Mouse (Mus musculus) spleen, postnatal 14 days (tissue): ENCODE data around the gene 4933428G20Rik.

Source experiments
- DNase-seq, 2 experiments: peaks; one replicate each; pipeline ENCODE4 v3.0.0; 2021 to 2022; ENCODE audit warnings: low spot score in 2 of 2

The 4933428G20Rik gene

DNA sequence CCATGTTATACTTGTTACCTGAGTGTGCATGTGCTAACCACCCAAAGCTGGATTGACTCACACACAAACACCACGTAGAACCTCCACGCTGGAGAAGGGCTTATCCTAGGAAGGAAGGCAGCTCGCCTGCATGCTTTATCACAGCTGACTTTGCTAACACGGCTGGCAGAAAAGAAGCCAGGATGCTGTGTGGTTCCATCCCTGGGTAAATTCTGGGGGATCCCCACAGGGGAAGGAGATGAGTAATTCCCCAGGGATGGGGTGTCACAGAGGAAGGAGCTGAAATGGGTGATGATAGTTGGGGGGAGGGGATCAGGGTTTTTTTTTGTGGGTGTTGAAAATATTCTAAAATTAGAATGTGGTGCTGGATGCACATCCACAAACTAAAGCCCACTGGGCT, 5.6 kb upstream of the 4933428G20Rik start:
- DNase-seq, result no peak

DNA sequence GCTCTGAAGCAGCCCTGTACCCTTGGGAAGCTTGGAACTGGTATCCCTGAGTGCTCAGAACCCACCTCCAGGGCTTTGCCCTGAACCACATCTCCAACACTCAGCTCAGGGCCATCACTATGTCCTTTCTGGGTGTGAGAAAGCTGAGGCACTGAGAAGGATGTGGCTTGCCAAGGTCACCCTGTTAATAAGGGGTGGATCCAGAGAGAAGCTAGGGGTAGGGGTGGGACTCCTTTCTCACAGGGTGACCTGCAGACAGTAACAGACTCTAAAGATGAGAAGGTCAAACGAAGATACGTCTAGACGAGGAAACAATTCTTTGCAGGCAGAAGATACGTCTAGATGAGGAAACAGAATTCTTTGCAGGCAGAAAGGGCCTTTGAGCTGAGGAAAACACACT, 2.7 kb upstream of the 4933428G20Rik start:
- no peak for DNase-seq

DNA sequence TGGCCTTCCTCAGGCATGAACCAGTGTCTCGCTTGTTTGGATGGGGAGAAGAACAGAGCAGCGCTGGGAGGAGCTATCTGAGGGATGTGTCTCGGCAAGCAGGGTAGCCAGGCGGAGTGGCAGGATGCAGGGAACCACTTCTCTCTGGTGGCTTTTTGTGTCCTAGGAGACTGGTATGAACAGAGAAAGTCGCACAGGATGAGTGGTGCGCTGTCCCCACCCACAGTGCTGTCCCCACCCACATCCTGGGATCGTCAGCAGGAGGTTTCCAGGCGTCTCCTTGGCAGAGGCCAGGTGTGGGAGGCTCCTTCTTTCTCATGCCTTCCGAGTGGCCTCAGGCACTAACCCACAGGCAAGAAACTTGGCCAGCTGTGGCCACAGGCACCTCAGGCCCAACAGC, 2.2 kb upstream of the 4933428G20Rik start:
- no peak for DNase-seq

DNA sequence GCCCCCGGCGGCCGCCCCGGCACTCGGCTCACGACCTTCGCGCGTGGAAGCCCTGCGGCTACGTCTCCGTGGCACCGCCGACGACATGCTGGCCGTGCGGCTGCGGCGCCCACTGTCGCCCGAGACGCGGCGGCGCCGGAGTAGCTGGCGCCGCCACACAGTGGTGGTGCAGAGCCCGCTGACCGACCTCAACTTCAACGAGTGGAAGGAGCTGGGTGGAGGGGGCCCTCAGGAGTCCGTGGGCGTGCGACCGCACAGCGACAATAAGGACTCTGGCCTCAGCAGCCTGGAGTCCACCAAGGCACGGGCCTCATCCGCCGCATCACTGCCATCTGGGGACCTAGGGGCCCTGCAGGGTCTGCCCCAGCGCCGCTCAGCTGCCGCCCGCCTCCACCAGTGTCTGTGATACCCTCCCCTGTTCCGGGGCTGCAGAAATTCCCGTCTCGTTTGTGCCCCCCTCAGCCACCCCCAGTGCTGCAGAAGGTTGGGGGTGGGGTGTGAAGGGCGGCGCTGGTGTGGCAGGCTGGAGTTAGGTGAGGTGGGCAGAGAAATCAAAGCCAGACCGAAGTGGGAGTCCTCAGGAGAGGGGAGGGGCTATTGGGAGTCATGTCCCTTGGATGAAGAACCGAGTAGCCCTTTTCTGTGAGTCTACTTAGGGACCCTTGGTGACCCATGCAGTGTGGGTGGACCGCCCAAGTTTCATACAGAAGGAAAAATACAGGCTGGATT, 744 bp upstream of the 4933428G20Rik start:
- no peak for DNase-seq

DNA sequence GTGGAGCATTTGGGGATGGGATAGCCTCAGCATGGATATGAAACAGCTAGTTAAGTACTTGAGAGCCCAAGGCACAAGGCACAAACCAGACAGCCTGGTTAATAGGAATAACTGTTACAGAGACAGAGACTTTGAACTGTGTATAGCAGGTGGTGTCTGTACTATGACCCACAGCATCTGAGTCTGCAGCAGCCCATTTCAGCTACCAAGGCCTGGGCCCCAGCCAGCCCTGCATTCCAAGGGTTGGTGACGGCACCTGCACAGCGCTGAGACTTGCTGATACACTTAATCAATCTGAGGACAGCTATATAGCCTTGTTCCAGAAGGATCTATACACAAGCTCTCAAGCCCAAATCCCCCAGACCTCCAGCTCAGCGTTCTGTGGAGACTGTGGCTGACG, 2.6 kb downstream of the 4933428G20Rik start:
- no peak for DNase-seq

DNA sequence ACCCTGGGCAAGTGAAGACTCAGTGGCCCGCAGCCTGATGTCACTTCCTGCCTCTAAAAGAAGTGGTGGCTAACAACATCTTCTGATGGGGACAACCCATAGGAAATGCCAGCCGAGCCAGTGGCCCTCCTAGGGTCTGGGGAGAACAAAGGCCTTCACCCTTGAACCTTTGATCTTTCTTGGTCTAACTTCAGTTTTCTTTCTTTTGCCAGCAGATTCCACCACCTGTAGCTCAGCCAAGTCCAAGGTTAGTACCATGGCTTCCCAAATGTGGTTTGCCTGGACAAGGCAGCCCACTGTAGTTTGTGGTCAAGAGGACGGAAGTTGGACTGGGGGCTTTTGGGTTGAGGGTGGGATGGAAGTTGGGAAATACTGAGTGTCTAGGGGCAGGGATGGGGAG, 7.3 kb downstream of the 4933428G20Rik start:
- DNase-seq, result no peak

DNA sequence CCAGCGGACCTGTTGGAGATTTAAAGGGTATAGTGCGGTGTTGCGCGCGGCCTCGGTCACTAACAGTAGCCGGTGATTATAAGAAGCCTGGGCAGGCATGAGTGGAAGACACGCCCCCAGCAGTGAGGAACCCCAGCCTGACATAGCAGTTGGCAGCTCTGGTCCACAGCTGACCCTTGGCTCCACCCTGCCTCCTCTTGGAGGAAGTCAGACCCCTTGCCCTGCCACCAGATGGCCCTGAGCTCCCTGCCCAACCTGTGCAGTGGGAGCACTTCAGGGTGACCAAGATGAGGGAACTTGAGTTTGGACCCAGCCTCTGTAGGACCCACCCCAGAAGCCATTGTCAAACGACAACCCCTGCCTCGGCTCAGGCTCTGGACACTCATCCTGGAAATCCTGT, 8.5 kb downstream of the 4933428G20Rik start:
- no peak for DNase-seq

DNA sequence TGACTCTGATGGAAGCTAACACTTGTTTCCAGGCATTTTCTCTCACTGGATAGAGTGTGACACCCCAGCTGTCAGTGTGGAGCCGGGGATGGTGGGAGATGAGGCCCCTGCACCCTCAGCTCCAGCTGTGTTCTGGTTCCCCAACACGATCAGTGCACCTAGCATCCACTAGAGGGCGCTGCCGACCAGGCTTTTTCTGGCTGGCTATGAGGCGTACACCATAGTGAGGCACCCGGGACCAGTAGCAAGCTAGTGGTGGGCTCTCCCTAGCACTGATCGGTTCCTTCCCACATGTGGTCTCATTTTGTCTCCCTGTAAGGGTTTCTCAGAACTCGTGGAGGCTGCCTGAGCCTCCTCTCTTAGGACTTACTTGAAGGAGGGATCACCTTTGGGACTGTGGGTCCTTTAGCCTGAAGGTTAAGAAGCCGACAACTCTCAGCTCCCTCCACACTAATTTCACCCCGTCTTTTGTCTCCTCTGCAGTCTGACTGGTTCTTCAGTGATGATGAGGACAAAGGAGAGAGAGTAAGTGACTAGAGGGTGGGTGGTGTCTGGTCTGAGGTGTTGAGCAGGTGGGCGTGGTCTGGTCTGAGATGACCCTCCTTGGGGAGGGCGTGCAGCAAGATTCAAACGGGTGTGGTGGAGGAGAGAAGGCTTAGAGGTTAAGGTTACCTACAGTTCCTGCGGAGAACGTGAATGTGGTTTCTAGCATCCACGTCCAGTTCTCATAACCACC, 10.4 kb downstream of the 4933428G20Rik start:
- DNase-seq, result peak; percentile 62 to 80

DNA sequence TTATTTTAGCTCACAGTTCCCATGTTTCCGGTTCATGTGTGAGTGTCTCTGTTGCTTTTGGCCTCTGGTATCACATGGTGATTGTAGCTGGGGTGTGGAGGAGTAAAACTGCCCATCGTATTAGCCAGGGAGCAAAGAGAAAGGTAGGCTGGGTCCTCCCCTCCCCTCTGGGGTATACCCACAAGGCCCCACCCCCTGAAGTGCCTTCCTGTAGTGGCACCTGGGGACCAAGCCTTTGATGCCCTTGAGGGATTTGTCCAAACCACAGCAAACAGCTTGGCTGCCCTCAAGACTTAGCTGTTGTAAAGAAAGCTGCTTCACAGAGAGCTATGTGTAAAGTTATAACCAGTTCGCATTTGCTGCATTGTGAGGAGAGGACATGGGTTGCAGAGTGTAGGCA, 12.5 kb downstream of the 4933428G20Rik start:
- DNase-seq, result no peak

DNA sequence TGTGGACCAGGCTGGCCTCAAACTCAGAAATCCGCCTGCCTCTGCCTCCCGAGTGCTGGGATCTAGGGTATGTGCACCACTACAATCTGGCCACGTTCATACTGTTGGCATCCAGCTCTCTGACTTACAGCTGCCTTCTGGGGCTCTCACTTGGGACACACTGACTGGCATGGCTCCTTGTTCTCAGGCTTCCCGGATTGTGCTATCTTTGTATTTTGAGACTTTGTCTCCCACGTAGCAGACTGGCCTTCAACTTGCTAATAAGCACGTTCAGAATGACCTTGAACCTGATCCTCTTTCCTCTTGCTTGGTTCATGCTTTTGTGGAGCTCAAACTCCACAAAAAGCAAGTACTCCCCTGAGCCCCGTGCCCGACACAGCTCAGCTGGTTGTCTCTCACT, 14.5 kb downstream of the 4933428G20Rik start:
- no peak for DNase-seq

DNA sequence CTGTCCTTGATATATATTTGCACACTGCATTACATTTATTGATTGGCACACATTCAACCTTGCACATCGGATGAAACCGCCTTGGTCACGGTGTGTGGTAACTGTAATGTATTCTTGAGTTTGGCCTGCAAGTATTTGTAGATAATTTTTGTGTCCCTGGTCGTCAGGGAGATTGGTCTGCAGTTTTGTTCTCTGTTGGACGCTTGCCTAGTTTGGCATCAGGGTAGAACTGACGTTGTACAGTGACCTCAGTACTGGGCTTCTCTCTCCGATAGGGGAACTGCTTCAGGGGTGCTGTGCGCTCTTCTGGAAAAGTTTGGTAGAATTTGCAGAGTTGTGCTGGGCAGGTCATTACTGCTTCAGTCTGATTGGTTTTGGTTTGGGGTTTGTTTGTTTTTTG, 20.3 kb downstream of the 4933428G20Rik start:
- DNase-seq, result no peak

DNA sequence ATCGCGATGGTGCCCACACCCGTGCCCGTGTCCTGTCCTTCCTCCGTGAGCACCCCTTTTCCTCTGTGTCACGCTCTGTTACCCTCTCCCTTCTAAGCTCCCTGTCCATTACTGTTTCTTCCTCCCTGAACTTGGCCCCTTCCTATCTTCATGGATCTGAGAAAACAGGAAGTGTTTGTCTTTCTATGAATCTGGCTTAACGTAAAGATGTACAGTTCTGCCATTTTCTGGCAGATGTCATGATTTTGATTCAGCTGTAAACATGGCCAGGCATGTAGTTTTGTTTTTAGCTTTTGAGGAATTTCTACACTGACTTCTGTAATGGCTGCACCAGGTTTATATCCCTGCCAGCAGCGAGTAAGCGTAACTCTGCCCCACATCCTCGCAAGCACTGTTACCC, 21.1 kb downstream of the 4933428G20Rik start:
- no peak for DNase-seq

DNA sequence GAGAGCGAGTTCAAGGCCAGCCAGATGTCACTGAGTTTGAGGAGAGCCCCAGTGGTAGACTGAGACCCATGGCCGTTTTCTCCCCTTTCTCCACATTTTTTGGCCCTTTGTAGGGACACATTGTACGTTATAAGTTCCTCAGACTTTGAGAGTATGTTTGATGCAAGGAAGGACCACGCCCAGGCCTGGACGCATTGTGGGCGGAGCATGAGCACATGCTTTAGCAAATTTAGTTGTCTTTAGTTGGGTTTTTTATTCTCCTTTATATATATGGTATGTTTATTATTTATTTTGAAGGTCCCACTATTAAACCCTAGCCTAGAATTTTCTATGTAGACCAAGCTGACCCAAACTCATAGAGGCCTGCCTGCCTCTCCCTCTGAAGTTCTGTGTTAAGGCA, 21.8 kb downstream of the 4933428G20Rik start:
- no peak for DNase-seq

DNA sequence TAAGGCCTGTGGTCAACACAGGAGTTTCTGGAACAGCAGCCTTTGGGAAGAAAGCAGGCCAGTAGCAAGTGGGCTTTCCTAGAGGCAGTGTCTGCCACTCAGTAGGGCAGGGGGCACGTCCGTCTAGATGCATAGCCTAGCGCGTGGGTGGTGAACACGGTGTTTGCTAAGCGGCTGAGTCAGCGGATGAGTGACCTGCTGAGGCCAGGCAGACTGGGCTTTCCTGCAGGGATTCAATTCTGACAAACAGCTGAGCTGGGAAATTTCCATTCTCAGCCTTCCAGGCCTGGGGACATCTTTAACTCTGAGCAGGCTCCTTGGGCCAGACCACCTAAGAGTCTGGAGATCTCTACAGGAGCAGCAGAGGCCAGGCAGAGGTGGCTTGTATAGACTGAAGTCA, 22.7 kb downstream of the 4933428G20Rik start:
- DNase-seq, result no peak

DNA sequence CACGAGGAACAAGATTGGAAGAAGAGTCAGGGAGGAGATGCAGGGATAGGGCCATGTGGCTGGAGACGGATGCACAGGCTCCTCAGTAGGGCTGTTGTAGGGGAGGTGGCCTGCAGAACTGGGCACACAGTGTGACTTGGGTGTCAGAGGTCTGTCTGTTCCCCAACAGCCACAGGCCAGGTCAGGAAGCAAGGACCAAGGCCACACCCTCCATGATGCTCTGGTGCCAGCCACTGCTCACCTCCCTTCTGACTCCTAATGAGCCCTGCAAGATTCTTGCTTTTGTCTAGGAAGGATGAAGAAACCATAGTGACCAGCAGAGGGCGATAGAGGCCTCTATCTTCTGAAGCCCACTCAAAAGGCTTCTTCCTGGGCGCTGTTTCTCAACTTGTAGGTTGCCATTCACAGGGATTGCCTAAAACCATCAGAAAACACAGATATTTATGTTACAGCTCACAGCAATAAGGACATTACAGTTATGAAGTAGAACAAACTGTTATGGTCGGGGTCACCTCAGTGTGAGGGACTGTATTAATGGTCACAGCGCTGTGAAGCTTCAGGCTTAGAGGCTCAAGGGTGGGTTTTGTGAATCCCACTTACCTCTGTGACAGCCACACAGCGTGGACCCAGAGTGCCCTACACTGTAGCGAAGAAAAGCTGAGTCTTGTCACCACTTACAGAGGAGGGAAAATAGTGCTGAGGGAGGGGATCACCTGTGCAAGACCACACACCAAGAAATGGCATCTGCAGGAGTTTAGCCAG, 23.6 kb downstream of the 4933428G20Rik start:
- DNase-seq, result peak in 1 of 2 experiments; percentile 66

DNA sequence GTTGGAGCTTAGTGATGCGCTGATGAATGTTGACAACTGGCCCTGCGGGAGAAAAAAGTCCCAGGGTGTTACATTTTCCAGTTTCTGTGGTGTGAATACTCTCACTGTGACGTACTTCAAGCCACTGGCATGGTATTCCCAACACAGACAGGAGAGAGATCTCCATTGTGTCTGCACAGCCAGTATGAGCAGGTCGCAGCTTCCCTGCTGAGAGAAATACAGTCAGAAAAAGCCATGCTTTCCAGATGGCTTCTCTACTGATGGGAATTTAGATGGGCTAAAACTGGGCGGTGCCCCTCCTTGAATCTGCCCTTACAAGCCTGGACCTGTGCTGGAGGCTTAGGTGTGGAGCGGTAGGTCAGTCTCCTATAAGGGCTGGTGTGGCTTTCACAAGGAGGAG, 28.9 kb downstream of the 4933428G20Rik start:
- DNase-seq, result no peak

DNA sequence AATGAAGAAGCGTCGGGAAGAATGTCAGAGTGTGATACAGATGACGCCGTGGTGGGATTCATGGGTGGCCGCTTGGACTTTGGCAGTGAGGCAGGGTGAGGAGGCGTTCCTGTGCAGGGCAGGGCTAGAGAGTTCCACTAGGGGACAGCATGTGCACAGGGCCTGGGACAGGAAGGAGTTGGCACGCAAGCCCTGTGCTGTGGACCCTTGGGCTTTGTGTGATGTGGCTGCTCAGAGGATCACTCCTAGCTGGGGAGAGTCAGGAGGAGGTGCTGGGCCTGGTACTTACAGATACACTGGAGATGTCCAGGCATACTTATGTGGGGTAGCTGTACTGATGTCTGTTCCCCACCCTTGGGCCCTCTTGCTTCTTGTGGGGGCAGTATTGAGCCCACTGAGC, 30.3 kb downstream of the 4933428G20Rik start:
- no peak for DNase-seq

DNA sequence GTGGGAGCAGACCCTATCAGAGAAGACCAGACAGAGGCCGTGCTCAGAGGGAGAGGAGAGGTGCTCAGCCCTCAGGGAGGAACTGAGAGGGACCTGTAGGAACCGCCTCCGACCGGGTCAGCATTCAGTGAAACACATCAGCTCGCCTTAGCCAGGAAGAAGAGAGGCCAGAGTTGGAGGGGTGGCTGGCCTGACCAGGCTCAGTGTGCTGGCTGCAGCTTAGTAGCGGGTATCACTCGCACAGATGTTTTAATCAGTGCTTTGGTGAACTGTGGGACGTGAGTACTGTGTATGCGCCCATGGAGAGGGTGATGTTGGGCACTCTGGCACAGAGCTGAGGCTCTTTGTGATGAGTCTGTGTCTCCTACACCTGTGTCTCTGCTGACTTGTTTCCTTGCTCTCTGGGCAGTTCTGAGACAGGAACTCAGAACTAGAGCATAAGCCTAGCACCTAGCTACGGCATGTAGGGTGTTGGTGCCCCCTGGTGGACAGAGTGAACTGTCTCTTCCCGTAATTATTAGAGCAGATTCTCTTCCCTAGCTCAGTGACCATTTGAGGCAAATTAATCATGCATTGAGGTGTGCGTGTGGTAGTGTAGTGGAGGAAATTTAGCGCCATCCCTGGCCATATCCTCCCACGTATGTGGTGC, 31.4 kb downstream of the 4933428G20Rik start:
- peak; percentile 67 to 84 for DNase-seq

DNA sequence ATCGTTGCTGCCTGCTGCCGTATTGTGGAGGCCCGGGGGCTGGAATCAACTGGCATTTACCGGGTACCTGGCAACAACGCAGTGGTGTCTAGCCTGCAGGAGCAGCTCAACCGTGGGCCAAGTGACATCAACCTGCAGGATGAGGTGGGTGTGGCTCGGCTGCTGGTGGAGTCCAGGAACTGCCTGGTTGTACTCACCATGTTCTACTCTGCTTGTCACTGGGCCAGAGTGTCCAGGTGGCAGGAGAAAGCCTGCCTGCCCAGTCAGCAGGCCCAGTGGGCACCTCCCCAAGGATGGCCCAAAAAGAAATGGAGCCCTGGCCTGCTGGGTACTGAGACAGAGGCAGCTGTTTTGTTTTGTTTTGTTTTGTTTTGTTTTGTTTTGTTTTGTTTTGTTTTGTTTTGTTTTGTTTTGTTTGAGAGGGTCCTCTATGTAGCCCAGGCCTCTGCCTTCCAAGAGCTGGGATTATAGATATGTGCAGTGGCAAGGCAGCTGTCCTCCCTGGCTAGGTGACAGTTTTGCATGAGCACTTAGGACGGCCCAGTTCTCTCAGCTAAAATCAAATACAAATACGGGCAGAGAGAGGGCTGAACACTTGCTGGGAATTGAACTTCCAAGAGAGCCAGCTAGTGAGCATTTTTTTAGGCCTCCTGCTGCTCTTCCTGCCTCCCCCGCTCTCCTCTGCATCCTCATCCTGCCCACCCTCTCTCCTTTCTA, 33.5 kb downstream of the 4933428G20Rik start:
- DNase-seq, result no peak

DNA sequence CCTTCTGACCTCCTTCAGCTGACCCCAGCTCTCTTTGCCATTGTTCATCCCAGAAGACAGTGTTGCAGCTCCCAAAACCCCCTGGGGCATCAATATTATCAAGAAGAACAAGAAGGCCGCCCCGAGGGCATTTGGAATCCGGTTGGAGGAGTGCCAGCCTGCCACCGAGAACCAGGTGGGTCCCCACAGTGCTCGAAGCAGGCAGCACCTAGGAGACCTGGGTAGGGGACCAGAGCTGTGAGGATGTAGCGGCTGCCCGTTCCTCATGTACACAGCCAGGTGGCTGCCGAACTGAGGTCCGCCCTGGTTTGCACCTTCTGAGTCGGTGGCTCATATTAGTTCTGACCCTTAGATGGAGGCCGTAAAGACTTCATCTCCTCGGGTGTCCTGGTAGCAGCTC, 34.2 kb downstream of the 4933428G20Rik start:
- DNase-seq, result no peak

DNA sequence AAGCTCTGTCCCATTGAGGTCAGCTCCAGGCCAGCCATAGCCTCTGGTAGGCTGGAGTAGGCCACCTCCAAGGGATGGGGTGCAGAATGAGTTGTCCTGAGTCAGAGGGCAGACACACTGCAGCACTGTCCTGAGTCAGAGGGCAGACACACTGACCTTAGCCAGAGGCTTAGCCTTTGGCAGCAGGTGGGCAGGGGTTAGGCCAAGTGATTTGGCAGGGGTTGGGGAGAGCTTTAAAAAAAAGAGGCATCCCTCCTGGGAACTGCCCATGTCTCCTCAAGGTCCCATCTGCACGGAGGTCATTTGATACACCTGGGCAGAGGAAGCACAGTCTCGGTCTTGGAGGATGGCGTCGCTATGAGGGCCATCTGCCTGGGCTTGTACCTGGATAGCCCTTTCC, 36.1 kb downstream of the 4933428G20Rik start:
- no peak for DNase-seq

DNA sequence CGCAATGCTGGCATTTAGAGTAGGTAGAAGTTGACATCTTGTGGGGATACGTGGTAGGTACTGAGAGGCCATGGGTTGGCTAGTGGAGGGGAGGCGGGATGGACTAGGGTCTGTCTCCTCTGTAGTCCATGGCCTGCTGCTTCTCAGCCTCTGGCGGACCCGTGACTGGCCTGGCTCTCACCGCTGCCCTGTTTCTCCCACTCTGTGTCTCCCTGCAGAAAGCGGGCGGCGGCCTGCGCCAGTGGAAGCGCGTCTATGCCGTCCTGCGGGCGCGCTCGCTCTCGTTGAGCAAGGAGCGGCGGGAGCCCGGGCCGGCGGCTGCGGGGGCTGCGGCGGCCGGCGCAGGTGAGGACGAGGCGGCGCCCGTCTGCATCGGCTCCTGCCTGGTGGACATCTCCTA, 37.0 kb downstream of the 4933428G20Rik start:
- no peak for DNase-seq
